Comparison of ENCODE assay signal across 16 mouse cellular contexts in genomic region chr3:85664591-85665171, GRCm38 (mm10).
DNase-seq lines count a peak whose midpoint lies in the region; ATAC-seq and TF ChIP-seq lines count a peak whose summit lies in the region.
"Had no signal": no experiment of that assay in that cellular context is flagged by ENCODE, and none has a peak within 500 bp of the region (broad histone marks: within the 10 kb centered on the region; RNA-seq: fewer than 3 reads in every experiment).

No protein-coding gene starts in this region.

- TF ChIP-seq CTCF in forebrain, postnatal 0 days (IDR thresholded peaks at IDR 0.05; ENCODE audit: low read depth): 0 out of 2 replicates have a peak, but pooled peaks have one; percentile 2

- H3K27me3 ChIP-seq in forebrain, postnatal 0 days (ENCODE audit: insufficient read depth, low read length): no peaks in the 10 kb centered on the region
- H3K27me3 ChIP-seq in forebrain, embryonic 13.5 days: no peaks in the 10 kb centered on the region
- H3K27me3 ChIP-seq: forebrain, embryonic 12.5 days; heart, embryonic 12.5 days; hindbrain, embryonic 15.5 days; stomach, embryonic 15.5 days had no signal

- no peak overlapping the region for H3K4me3 ChIP-seq in forebrain, postnatal 0 days (ENCODE audit: low read depth, low read length)
- H3K4me3 ChIP-seq in forebrain, embryonic 13.5 days: no peak overlapping the region
- H3K4me3 ChIP-seq: forebrain, embryonic 12.5 days; heart, embryonic 12.5 days; hindbrain, embryonic 15.5 days; limb, embryonic 10.5 days; myocyte; stomach, embryonic 15.5 days had no signal

- H3K4me1 ChIP-seq in forebrain, postnatal 0 days (ENCODE audit: insufficient read depth): peaks cover 16% of the 10 kb centered on the region
- peaks cover 12% of the 10 kb centered on the region for H3K4me1 ChIP-seq in forebrain, embryonic 13.5 days
- H3K4me1 ChIP-seq: forebrain, embryonic 12.5 days; hindbrain, embryonic 15.5 days; limb, embryonic 10.5 days had no signal

- WGBS in forebrain, postnatal 0 days: 74% methylated on average over 10 of the region's 10 CpGs
- 86% methylated on average over 10 of the region's 10 CpGs for WGBS in forebrain, embryonic 13.5 days

- peak; percentile 28; the same call in 1 of the 2 replicates for ATAC-seq in forebrain, postnatal 0 days
- no peak for ATAC-seq in forebrain, embryonic 13.5 days
- no peak for ATAC-seq in megakaryocyte, adult 5-6 weeks (ENCODE audit: poor library complexity, severe bottlenecking)
- ATAC-seq: activated CD4-positive, CD25-positive, alpha-beta regulatory T cell, adult 4 months; liver, postnatal 0 days had no signal

- no peaks in the 10 kb centered on the region for H3K9me3 ChIP-seq in forebrain, postnatal 0 days (ENCODE audit: low read length)
- H3K9me3 ChIP-seq in forebrain, embryonic 13.5 days (replicated peaks): no peaks in the 10 kb centered on the region
- H3K9me3 ChIP-seq: forebrain, embryonic 12.5 days; heart, embryonic 12.5 days; hindbrain, embryonic 15.5 days; limb, embryonic 10.5 days; stomach, embryonic 15.5 days had no signal

- peak; percentile 49 for DNase-seq in forebrain, postnatal 0 days
- peak; percentile 89 for DNase-seq in brain, adult 2 months (ENCODE audit: low read depth, low spot score)
- DNase-seq in cerebellum, postnatal 36 days: peak; percentile 54 to 59
- DNase-seq in left cerebral cortex, adult 9 months (ENCODE audit: low spot score in 2 of 2): peak; percentile 69 to 89
- DNase-seq in MN1 (ENCODE audit: low spot score): no peak
- DNase-seq in neural tube, embryonic 10.5 days (ENCODE audit: extremely low spot score, low spot score): no peak
- DNase-seq: liver, postnatal 0 days had no signal

- H3K36me3 ChIP-seq in forebrain, postnatal 0 days (ENCODE audit: insufficient read depth): no peaks in the 10 kb centered on the region
- no peaks in the 10 kb centered on the region for H3K36me3 ChIP-seq in forebrain, embryonic 13.5 days (ENCODE audit: poor library complexity, severe bottlenecking)
- H3K36me3 ChIP-seq: forebrain, embryonic 12.5 days; heart, embryonic 12.5 days; hindbrain, embryonic 15.5 days; limb, embryonic 10.5 days; stomach, embryonic 15.5 days had no signal

- no peak overlapping the region for H3K27ac ChIP-seq in forebrain, postnatal 0 days (ENCODE audit: low read depth, low read length)
- H3K27ac ChIP-seq in forebrain, embryonic 13.5 days: no peak overlapping the region
- H3K27ac ChIP-seq: forebrain, embryonic 12.5 days; hindbrain, embryonic 15.5 days; limb, embryonic 10.5 days; stomach, embryonic 15.5 days had no signal

- no peak overlapping the region for H3K9ac ChIP-seq in forebrain, postnatal 0 days
- no peak overlapping the region for H3K9ac ChIP-seq in forebrain, embryonic 13.5 days
- H3K9ac ChIP-seq: forebrain, embryonic 12.5 days; heart, embryonic 12.5 days; hindbrain, embryonic 15.5 days; liver, postnatal 0 days; stomach, embryonic 15.5 days had no signal

- no peak overlapping the region for H3K4me2 ChIP-seq in forebrain, postnatal 0 days (ENCODE audit: low read depth)
- no peak overlapping the region for H3K4me2 ChIP-seq in forebrain, embryonic 13.5 days
- H3K4me2 ChIP-seq: forebrain, embryonic 12.5 days; heart, embryonic 12.5 days; hindbrain, embryonic 15.5 days; stomach, embryonic 15.5 days had no signal

Comparison
In these comparisons a context has a peak if more than half of its experiments do, and no peak if none do; other contexts are left out.
1. DNase-seq: peak in forebrain, postnatal 0 days (single experiment), brain, adult 2 months (single experiment), cerebellum, postnatal 36 days (2 of 2) and left cerebral cortex, adult 9 months (2 of 2); none in MN1 (single experiment) and neural tube, embryonic 10.5 days (single experiment).